Mouse (Mus musculus) midbrain, embryonic 13.5 days (tissue): Measurements from ENCODE around the gene Mcm3ap. TPM values are rescaled to one million over a fixed set of nuclear protein-coding genes. Genes with fewer than 3 reads are reported as not detected.

Source experiments
- ATAC-seq: fragments of 200-750 bp; cut with Nextera tagmentation; 2 replicates; pipeline ENCODE4 v1.8.0; 2017; ENCODE audit warnings: mild to moderate bottlenecking, moderate TSS enrichment, moderate library complexity
- H3K27ac ChIP-seq: fragments of 300-500 bp; sonication (generic); 2 replicates; pipeline ENCODE4 v1.5.1; 2015; ENCODE audit warnings: inconsistent platforms, mild to moderate bottlenecking, moderate library complexity
- H3K27me3 ChIP-seq: fragments of 300-500 bp; sonication (generic); 2 replicates; pipeline ENCODE4 v1.6.1; 2015; ENCODE audit warnings: mild to moderate bottlenecking, inconsistent platforms
- H3K36me3 ChIP-seq: fragments of 300-500 bp; sonication (generic); 2 replicates; pipeline ENCODE4 v1.6.1; 2015; ENCODE audit warnings: mild to moderate bottlenecking, inconsistent platforms
- H3K4me1 ChIP-seq: fragments of 300-500 bp; sonication (generic); replicated peaks from 2 replicates; pipeline ENCODE4 v1.6.1; 2015; ENCODE audit warnings: inconsistent platforms
- H3K4me2 ChIP-seq: fragments of 300-500 bp; sonication (generic); replicated peaks from 2 replicates; pipeline ENCODE4 v1.6.1; 2015; ENCODE audit warnings: moderate library complexity, mild to moderate bottlenecking, inconsistent platforms
- H3K4me3 ChIP-seq: fragments of 300-500 bp; sonication (generic); replicated peaks from 2 replicates; pipeline ENCODE4 v1.5.1; 2015; ENCODE audit warnings: mild to moderate bottlenecking, inconsistent platforms
- H3K9ac ChIP-seq: fragments of 300-500 bp; sonication (generic); replicated peaks from 2 replicates; pipeline ENCODE4 v1.6.1; 2015; ENCODE audit warnings: mild to moderate bottlenecking, inconsistent platforms
- H3K9me3 ChIP-seq: fragments of 300-500 bp; sonication (generic); 2 replicates; pipeline ENCODE4 v1.6.1; 2016; ENCODE audit warnings: mild to moderate bottlenecking, inconsistent platforms
- WGBS: fragments of 180-500 bp; shearing (Covaris S2); methylation state at CpG from one replicate; pipeline ENCODE4 v1.1.7; 2015; 5-methylcytosine and 5-hydroxymethylcytosine counted together
- polyA plus RNA-seq: library from polyadenylated mRNA; unstranded; fragments of >200 nt; fragmentation: Nextera tagmentation; extraction: Ambion mirVana; gene quantifications from 2 replicates; pipeline ENCODE4 v1.2.1, GENCODE M21; 2015

Gene Mcm3ap
- polyA plus RNA-seq, 1 experiment from 2014 or later: 75.1 TPM

DNA sequence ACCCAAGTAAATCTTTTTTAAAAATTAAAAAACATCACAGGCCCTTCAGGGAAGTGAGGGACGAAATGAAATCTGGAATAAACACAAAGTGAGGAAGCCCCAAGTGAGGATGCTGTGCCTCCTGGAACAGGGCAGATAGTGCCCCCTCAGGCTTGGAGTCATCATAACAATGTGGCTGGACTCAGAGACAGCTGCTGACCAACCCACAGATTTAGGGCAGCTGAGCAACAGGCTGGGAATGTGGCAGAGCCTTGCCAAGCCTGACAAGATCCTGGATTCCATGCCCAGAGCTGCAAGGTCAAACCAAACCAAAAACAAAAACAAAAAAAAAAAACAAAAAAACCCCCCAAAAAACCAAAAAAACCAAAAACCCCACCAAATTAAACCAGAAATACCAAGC is 7.5 kb upstream of the Mcm3ap start:
- Histone ChIP-seq H3K27me3 (no peaks in the 10 kb centered on the region), H3K9me3 (no peaks in the 10 kb centered on the region), H3K27ac (no peak overlapping the region), H3K36me3 (peaks cover 45% of the 10 kb centered on the region), H3K9ac (no peak overlapping the region), H3K4me2 (no peak overlapping the region), H3K4me3 (no peak overlapping the region), H3K4me1 (no peaks in the 10 kb centered on the region)
- WGBS: 84% methylated on average over 1 of the region's 1 CpGs
- ATAC-seq: no peak

DNA sequence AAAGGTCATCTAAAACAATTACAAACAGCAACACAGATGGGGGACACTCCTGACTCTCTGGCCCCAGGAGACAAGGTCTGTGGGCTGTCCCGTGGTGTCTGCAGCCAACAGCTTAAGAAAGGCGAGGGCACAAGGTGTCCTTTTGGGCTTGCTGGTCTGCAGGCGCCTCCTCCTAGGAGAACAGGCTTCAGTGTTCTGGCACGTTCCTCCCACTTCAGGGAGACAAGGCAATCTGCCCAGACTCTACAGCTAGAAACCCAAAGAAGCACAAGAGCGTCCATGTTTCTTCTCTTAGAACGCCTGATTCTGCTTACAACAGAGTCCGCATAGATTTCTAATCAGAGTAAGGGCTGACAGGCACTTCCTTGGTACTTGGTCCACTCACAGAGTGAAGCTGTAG is 6.4 kb upstream of the Mcm3ap start:
- no peak for ATAC-seq
- WGBS: 88% methylated on average over 7 of the region's 7 CpGs
- H3K4me2 ChIP-seq: no peak overlapping the region

DNA sequence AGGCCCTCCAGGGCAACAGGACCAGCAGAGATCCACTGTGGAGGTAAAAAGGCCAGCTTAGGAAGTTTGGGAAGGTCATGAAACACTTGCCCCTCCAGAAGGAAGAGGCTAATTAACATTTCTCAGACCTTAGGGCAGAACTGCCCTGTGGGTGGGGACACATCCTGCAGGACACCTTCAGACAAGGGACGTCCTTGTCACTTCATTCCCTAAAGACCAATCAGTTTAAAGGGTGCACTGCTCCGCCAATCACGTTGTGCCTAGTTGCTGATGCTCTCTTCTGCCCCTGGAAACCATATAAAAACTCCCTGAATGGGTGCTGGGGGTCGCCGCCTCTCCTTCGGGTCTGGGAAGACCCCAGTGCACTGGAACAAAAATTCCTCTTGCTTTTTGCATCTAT is 6.0 kb upstream of the Mcm3ap start:
- Histone ChIP-seq H3K27ac (no peak overlapping the region), H3K36me3 (peaks cover 45% of the 10 kb centered on the region), H3K27me3 (no peaks in the 10 kb centered on the region), H3K9ac (no peak overlapping the region), H3K4me2 (no peak overlapping the region), H3K4me3 (no peak overlapping the region), H3K4me1 (peaks cover 2% of the 10 kb centered on the region; the same call in 1 of the 2 replicates), H3K9me3 (no peaks in the 10 kb centered on the region)
- no peak for ATAC-seq
- 92% methylated on average over 6 of the region's 6 CpGs for WGBS

More for the DNA sequence above, 6.4 kb upstream of the Mcm3ap start:
- no peaks in the 10 kb centered on the region for H3K9me3 ChIP-seq
- H3K9ac ChIP-seq: no peak overlapping the region
- peaks cover 45% of the 10 kb centered on the region for H3K36me3 ChIP-seq
- H3K27me3 ChIP-seq: no peaks in the 10 kb centered on the region
- H3K27ac ChIP-seq: no peak overlapping the region
- H3K4me3 ChIP-seq: no peak overlapping the region
- H3K4me1 ChIP-seq: no peaks in the 10 kb centered on the region

DNA sequence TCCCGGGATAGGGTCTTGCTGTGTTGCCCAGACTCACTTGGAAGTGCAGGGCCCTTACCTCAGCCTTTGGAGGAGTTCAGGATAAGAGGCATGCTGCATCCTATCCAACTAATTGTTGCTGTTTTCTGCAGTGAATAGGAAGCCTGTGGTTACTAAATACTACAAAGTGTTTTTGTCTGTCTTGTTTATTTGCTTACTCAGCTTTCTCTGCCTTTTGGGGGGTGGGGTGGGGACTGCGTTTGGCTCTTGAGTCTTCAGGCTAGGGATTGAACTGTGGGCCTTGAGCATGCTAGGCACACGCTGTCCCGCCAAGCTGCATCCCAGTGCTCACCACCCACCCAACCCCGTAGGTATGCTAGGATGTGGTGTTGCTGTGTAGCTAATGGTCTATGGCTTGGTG is 5.0 kb downstream of the Mcm3ap start:
- H3K27me3 ChIP-seq: no peaks in the 10 kb centered on the region
- no peaks in the 10 kb centered on the region for H3K9me3 ChIP-seq
- H3K27ac ChIP-seq: no peak overlapping the region
- no peak overlapping the region for H3K4me3 ChIP-seq
- H3K4me2 ChIP-seq: no peak overlapping the region
- H3K9ac ChIP-seq: no peak overlapping the region; the same call in 1 of the 2 replicates
- H3K36me3 ChIP-seq: peaks cover 74% of the 10 kb centered on the region
- no peak for ATAC-seq
- peaks cover 36% of the 10 kb centered on the region for H3K4me1 ChIP-seq
- WGBS: 88% methylated on average over 5 of the region's 5 CpGs

DNA sequence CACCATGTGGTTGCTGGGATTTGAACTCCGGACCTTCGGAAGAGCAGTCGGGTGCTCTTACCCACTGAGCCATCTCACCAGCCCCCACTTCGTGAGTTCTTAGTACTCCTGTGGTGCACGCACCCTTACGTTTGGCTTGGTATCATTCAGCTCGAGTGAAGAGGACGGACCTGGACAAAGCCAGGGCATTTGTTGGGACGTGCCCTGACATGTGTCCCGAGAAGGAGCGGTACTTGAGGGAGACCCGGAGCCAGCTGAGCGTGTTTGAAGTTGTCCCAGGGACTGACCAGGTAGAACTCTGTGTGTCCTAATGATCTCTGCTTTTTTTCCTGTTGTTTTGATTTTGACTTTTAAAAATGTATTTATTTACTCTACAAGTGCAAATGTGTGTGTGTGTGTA is 12.1 kb downstream of the Mcm3ap start:
- no peak overlapping the region for H3K27ac ChIP-seq
- no peaks in the 10 kb centered on the region for H3K9me3 ChIP-seq
- 94% methylated on average over 13 of the region's 13 CpGs for WGBS
- H3K4me1 ChIP-seq: no peaks in the 10 kb centered on the region
- H3K36me3 ChIP-seq: peaks cover 96% of the 10 kb centered on the region
- no peaks in the 10 kb centered on the region for H3K27me3 ChIP-seq
- no peak for ATAC-seq
- no peak overlapping the region for H3K4me3 ChIP-seq
- H3K4me2 ChIP-seq: no peak overlapping the region
- H3K9ac ChIP-seq: no peak overlapping the region

DNA sequence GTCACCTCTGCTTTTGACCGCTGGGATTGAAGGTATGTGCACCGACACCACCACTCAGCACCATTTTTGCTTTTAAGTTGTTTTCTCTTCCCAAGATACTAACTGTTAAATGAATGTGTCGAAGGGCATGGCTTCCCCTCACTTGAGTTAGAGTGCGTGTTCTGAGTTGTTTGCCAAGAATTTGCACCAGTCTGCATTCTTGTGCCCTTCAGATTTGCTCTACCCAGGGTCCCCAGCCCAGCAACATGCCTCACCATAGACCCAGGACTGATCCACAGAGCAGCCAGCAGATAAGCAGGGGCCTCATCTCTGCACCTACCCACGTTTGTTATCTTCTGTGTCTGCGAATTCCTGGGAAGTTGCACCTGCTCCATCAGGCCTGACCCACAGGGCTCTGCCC is 12.8 kb downstream of the Mcm3ap start:
- no peak overlapping the region for H3K27ac ChIP-seq
- H3K4me2 ChIP-seq: no peak overlapping the region
- no peak overlapping the region for H3K9ac ChIP-seq
- H3K36me3 ChIP-seq: peaks cover 96% of the 10 kb centered on the region
- no peaks in the 10 kb centered on the region for H3K27me3 ChIP-seq
- H3K4me1 ChIP-seq: no peaks in the 10 kb centered on the region
- no peak for ATAC-seq
- no peak overlapping the region for H3K4me3 ChIP-seq
- no peaks in the 10 kb centered on the region for H3K9me3 ChIP-seq
- 93% methylated on average over 6 of the region's 6 CpGs for WGBS

DNA sequence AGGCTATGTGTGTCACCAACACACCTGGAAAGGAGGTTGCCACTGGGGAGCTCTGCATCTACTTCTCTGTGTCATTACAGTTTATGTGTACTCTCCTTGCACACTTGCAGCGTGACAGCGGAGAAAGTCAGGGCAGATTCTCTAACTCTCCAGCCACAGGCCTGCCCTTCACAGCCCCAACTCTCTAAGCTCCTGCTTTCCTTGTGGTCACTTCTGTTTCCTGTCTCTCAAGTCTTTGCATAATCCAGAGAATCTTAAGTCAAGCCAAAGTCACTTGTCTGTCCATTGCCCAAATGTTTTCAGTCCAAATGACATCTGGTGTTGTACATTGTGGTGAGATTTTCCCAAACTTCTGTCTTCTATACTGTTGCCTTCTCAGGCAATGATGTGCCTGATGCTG is 17.6 kb downstream of the Mcm3ap start:
- Histone ChIP-seq H3K9ac (no peak overlapping the region), H3K4me2 (no peak overlapping the region), H3K9me3 (no peaks in the 10 kb centered on the region), H3K4me1 (no peaks in the 10 kb centered on the region), H3K27me3 (no peaks in the 10 kb centered on the region), H3K36me3 (peaks cover 97% of the 10 kb centered on the region), H3K4me3 (no peak overlapping the region), H3K27ac (no peak overlapping the region)
- whole genome bisulfite sequencing: 100% methylated on average over 2 of the region's 2 CpGs
- no peak for ATAC-seq

DNA sequence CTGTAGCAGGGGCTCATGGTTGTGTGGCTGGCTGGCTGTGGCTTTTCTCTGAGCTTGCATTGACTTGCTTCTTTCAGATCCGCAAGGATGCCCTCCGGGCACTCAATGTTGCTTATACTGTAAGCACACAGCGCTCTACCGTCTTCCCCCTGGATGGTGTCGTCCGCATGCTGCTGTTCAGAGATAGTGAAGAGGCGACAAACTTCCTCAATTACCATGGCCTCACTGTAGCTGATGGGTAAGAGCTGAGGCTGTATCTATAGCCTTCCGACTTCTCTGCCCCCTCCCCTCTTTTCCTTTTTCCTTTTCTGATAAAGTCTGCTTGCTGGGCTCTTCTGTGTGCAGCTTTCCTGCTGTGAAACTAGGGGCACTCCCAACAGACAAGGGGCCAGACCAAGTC is 19.5 kb downstream of the Mcm3ap start:
- no peaks in the 10 kb centered on the region for H3K9me3 ChIP-seq
- H3K27ac ChIP-seq: no peak overlapping the region
- H3K36me3 ChIP-seq: peaks cover 94% of the 10 kb centered on the region
- 99% methylated on average over 8 of the region's 8 CpGs for WGBS
- no peaks in the 10 kb centered on the region for H3K27me3 ChIP-seq
- H3K9ac ChIP-seq: no peak overlapping the region
- ATAC-seq: no peak
- H3K4me1 ChIP-seq: no peaks in the 10 kb centered on the region
- H3K4me3 ChIP-seq: no peak overlapping the region
- H3K4me2 ChIP-seq: no peak overlapping the region

DNA sequence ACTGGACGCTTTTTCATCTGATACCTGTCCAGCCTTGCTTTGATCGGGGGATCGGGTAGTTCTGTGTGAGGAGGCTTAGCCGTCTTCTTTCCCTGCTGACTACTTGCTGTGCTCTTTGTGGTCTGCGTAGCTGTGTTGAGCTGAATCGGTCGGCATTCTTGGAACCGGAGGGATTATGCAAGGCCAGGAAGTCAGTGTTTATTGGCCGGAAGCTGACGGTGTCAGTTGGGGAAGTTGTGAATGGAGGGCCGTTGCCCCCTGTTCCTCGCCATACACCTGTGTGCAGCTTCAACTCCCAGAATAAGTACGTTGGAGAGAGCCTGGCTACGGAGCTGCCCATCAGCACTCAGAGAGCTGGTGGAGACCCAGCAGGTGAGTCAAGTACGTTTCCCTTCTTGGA is 20.5 kb downstream of the Mcm3ap start:
- H3K27ac ChIP-seq: no peak overlapping the region
- no peak overlapping the region for H3K4me3 ChIP-seq
- peaks cover 94% of the 10 kb centered on the region for H3K36me3 ChIP-seq
- H3K9ac ChIP-seq: no peak overlapping the region
- no peak for ATAC-seq
- no peaks in the 10 kb centered on the region for H3K27me3 ChIP-seq
- no peaks in the 10 kb centered on the region for H3K4me1 ChIP-seq
- 96% methylated on average over 15 of the region's 15 CpGs for WGBS
- H3K9me3 ChIP-seq: no peaks in the 10 kb centered on the region
- no peak overlapping the region for H3K4me2 ChIP-seq

DNA sequence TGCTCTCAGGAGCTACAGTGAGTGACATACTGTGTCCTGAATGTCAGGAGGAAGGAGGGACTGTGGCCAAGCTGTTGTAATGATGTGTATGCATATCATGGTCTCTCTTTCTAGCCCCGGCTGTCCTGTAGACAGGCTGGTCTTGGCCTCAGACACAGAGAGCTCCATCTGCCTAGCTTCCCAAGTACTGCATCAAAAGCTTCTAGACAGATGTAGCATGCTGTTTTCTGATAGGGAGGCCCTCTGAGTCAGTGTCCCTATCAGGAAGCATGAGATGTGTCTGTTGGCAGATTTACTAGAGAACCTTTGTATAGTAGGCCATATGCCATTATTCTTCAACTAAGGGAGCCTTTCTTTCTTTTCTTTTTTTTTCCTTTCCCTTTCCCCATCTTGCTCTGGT is 24.8 kb downstream of the Mcm3ap start:
- Histone ChIP-seq H3K9ac (no peak overlapping the region), H3K4me2 (no peak overlapping the region), H3K36me3 (peaks cover 88% of the 10 kb centered on the region), H3K27me3 (no peaks in the 10 kb centered on the region), H3K27ac (no peak overlapping the region), H3K9me3 (no peaks in the 10 kb centered on the region), H3K4me1 (no peaks in the 10 kb centered on the region), H3K4me3 (no peak overlapping the region)
- ATAC-seq: no peak
- 86% methylated on average over 1 of the region's 1 CpGs for WGBS

DNA sequence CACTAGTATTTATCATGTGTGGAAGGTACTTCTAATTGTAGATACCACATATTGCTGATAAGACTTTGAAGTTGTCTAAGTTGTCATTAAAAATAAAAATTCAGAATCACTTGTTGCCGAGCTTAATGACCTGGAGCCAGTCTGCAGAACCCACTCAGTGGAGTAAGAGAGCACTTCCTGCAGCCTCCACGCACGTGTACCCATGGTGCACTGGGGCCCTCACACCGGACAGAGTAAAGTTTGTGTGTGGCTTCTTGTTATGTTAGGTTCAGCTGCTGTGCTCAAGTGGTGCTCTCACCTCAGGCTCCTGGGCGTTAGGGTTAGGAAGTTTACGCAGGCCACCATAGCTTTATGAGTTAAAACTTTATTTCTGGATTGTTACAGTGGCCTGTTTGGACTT is 26.8 kb downstream of the Mcm3ap start:
- Histone ChIP-seq H3K36me3 (peaks cover 88% of the 10 kb centered on the region), H3K9me3 (no peaks in the 10 kb centered on the region), H3K27me3 (no peaks in the 10 kb centered on the region), H3K4me3 (no peak overlapping the region), H3K9ac (no peak overlapping the region), H3K4me1 (no peaks in the 10 kb centered on the region), H3K27ac (no peak overlapping the region), H3K4me2 (no peak overlapping the region)
- 93% methylated on average over 6 of the region's 6 CpGs for WGBS
- ATAC-seq: no peak

DNA sequence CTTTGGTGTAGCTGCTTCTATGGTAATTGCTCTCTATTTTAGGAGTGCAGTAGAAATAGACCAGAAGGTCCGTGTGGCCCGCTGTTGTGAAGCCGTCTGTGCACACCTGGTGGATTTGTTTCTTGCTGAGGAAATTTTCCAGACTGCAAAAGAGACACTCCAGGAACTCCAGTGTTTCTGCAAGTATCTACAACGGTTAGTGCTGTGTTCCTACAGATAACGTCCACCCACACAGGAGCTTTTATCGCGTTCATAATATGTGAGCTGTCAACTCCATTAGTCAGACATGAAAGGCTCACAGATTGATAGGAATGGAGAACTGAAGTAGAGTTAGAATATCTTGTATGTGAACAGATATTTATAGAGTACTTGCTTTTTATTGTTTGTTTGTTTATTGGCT is 27.6 kb downstream of the Mcm3ap start:
- no peaks in the 10 kb centered on the region for H3K9me3 ChIP-seq
- H3K27ac ChIP-seq: no peak overlapping the region
- H3K4me2 ChIP-seq: no peak overlapping the region
- ATAC-seq: no peak
- H3K4me3 ChIP-seq: no peak overlapping the region
- no peaks in the 10 kb centered on the region for H3K27me3 ChIP-seq
- 95% methylated on average over 7 of the region's 7 CpGs for WGBS
- no peak overlapping the region for H3K9ac ChIP-seq
- H3K36me3 ChIP-seq: peaks cover 87% of the 10 kb centered on the region
- H3K4me1 ChIP-seq: no peaks in the 10 kb centered on the region

DNA sequence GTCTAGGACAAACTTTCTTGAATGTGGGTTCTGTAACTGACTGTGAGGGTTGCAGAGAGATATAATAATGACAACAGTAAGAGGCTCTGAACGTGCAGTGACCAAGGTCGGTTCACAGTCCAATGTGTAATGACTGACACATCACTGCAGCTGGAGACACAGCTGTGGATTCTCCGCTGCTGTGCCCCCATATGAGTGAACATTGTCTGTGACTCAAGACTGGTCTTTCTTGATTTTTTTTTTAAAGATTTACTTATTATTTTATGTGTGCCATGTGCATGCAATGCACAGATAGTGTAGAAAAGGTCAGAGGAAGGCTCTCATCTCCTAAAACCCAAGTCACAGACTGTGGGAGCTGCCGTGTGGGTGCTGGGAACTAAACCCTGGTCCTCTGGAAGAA is 28.8 kb downstream of the Mcm3ap start:
- no peaks in the 10 kb centered on the region for H3K4me1 ChIP-seq
- H3K27me3 ChIP-seq: no peaks in the 10 kb centered on the region
- ATAC-seq: no peak
- H3K27ac ChIP-seq: no peak overlapping the region
- no peak overlapping the region for H3K4me3 ChIP-seq
- WGBS: 95% methylated on average over 4 of the region's 4 CpGs
- no peak overlapping the region for H3K4me2 ChIP-seq
- H3K9me3 ChIP-seq: no peaks in the 10 kb centered on the region
- no peak overlapping the region for H3K9ac ChIP-seq
- H3K36me3 ChIP-seq: peaks cover 91% of the 10 kb centered on the region
